Mouse (Mus musculus) E14TG2a.4 (cell line): ENCODE measurements around the gene Hist1h2ae.
"Not testable (repeated sequence)": the region's sequence is repeated elsewhere in the genome, so short reads cannot be mapped to it uniquely, and the experiment has no call there.

Source experiments
- H3K27me3 ChIP-seq: 2 replicates; pipeline ENCODE4 v1.6.1; 2014; ENCODE audit warnings: low read length, control low read depth; ENCODE audit not compliant: insufficient read depth
- H3K36me3 ChIP-seq: 2 replicates; pipeline ENCODE4 v1.6.1; 2014; ENCODE audit warnings: low read length, control low read depth; ENCODE audit not compliant: insufficient read depth
- H3K4me1 ChIP-seq: replicated peaks from 2 replicates; pipeline ENCODE4 v1.6.1; 2014; ENCODE audit warnings: low read depth, low read length, control low read depth
- H3K4me3 ChIP-seq: replicated peaks from 2 replicates; pipeline ENCODE4 v1.5.1; 2014; ENCODE audit warnings: mild to moderate bottlenecking, low read length
- H3K9me3 ChIP-seq: 2 replicates; pipeline ENCODE4 v1.6.1; 2014; ENCODE audit warnings: low read length, control low read depth
- CTCF ChIP-seq: conservative IDR thresholded peaks from 2 replicates; pipeline ENCODE4 v1.5.1; 2014; ENCODE audit warnings: low read length
- NANOG ChIP-seq: IDR thresholded peaks from 2 replicates; pipeline ENCODE4 v1.6.1; 2014; ENCODE audit warnings: borderline replicate concordance, low read length, mixed read lengths
- POU5F1 ChIP-seq: IDR thresholded peaks from 2 replicates; pipeline ENCODE4 v1.6.1; 2014; ENCODE audit warnings: low read length, borderline replicate concordance

Hist1h2ae gene

DNA sequence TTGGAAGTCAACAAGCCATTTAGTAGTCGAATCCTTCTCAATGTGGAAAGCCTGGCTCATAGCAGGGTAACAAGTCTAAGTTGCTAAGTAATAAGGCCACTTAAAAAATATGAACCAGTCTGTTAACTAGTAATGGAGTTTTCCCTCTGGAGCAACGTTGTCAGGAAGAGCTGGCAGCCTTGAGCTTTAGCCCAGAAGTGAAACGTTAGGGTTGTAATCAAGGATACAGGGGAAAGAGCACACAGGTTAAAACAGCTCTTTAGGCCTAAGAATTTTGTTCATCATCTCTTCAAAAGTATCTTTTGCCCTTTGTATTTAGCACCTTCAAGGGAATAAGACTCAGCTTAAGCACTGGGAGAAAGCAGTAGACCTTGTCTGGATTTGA is 20.3 kb downstream of the Hist1h2ae start:
- Histone ChIP-seq H3K9me3 (no peaks in the 10 kb centered on the region), H3K4me1 (peaks cover 29% of the 10 kb centered on the region), H3K36me3 (no peaks in the 10 kb centered on the region), H3K27me3 (no peaks in the 10 kb centered on the region), H3K4me3 (peak overlapping the region; percentile 75)
- TF ChIP-seq POU5F1 (no peak), CTCF (no peak)

DNA sequence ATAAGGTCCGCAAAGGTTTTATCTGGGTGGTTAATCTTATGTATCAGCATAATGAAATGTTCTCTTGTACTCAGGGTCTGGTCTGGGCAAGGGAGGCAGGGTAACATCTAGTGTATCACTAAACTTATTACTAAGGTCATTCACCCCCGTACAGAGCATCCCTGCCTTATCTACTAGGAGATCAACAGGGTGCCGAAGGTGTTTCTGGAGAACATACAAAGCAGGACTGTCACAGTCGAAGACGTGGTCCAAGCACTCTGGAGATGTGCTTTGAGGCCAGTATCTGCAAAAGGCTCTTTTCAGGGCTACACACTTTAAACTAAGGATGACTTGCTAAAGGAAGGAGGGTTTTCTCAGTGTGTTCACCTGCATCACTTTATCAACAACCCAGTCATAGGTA is 24.3 kb downstream of the Hist1h2ae start:
- no peaks in the 10 kb centered on the region for H3K27me3 ChIP-seq
- no peak overlapping the region for H3K4me3 ChIP-seq
- H3K9me3 ChIP-seq, result no peaks in the 10 kb centered on the region
- H3K36me3 ChIP-seq, result no peaks in the 10 kb centered on the region
- peaks cover 23% of the 10 kb centered on the region for H3K4me1 ChIP-seq
- TF ChIP-seq CTCF, result no peak
- no peak for TF ChIP-seq POU5F1
- TF ChIP-seq NANOG, result no peak

GRCm38 (mm10) chr13:23544787-23545120 is 26.3 kb downstream of the Hist1h2ae start:
- not testable (repeated sequence) for H3K36me3 ChIP-seq, H3K9me3 ChIP-seq, H3K27me3 ChIP-seq
- peak overlapping the region; percentile 74 for H3K4me3 ChIP-seq
- H3K4me1 ChIP-seq, result peaks cover 18% of the 10 kb centered on the region

- H3K4me3 ChIP-seq, result peak within 1 kb of the TSS; percentile 74
- TF ChIP-seq POU5F1 (no peak), NANOG (no peak), CTCF (no peak)
- H3K27me3 ChIP-seq, result no peaks in the 10 kb centered on the region
These were observed 26.8 kb downstream of the Hist1h2ae start, which contains the start of gene Hist1h3f for GRCm38 (mm10) chr13:23543965-23544786. Gene Hist1h3f, plus strand, starts transcription at chr13:23544052.

DNA sequence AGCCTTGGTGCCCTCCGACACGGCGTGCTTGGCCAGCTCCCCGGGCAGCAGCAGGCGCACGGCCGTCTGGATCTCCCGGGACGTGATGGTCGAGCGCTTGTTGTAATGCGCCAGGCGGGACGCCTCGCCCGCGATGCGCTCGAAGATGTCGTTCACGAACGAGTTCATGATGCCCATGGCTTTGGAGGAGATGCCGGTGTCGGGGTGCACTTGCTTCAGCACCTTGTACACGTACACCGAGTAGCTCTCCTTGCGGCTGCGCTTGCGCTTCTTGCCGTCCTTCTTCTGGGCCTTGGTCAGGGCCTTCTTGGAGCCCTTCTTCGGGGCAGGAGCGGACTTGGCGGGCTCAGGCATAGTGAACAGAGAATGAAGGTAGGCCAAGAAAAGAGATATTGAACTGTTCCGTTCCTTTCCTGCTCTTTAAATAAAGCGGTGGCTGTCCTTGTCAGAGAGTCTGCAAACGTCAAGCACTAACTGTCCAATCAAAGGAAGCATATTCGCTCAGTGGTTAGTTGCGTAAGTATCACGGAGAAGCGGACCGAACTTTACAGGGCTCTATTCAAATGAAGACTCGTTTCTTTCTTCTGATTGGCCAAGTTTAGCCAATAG is 27.9 kb downstream of the Hist1h2ae start, which contains the start of gene Hist1h2bh:
Gene Hist1h2bh, minus strand, starts transcription at position 394 of the 609 bp plus-strand sequence.
- not testable (repeated sequence) for H3K9me3 ChIP-seq, H3K36me3 ChIP-seq
- peaks cover 21% of the 10 kb centered on the region for H3K4me1 ChIP-seq

More at GRCm38 (mm10) chr13:23543965-23544786, 26.8 kb downstream of the Hist1h2ae start, which contains the start of gene Hist1h3f:
- Histone ChIP-seq H3K4me1 (peaks cover 18% of the 10 kb centered on the region), H3K9me3 (no peaks in the 10 kb centered on the region), H3K36me3 (no peaks in the 10 kb centered on the region)

DNA sequence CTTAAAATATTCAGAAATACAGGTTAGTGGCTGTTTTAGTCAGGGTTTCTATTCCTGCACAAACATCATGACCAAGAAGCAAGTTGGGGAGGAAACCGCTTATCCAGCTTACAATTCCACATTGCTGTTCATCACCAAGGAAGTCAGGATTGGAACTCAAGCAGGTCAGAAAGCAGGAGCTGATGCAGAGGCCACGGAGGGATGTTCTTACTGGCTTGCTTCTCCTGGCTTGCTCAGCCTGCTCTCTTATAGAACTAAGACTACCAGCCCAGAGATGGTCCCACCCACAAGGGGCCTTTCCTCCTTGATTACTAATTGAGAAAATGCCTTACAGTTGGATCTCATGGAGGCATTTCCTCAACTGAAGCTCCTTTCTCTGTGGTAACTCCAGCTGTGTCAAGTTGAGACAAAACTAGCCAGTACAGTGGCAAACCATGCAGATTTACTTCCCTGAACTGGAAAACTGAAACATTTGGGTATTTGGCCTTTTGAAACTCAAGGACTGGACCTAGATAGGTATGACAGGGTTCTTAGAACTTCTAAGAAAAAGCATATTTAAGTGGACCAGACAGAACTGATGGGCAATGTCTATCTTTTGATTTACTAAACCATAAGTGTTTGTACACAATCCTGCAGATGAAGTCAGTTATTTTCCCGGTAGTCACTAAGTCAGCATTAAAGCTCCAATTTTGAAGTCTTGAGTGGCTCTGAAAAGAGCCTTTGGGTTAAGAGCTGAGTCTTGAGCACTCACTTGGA is 28.6 kb downstream of the Hist1h2ae start:
- not testable (repeated sequence) for H3K9me3 ChIP-seq

More for the DNA sequence above, 27.9 kb downstream of the Hist1h2ae start, which contains the start of gene Hist1h2bh:
- peak within 1 kb of the TSS; percentile 74 for H3K4me3 ChIP-seq
- not testable (repeated sequence) for H3K27me3 ChIP-seq

GRCm38 (mm10) chr13:23541497-23541896 is 29.5 kb downstream of the Hist1h2ae start:
- no peaks in the 10 kb centered on the region for H3K9me3 ChIP-seq
- H3K4me1 ChIP-seq, result peaks cover 29% of the 10 kb centered on the region
- H3K36me3 ChIP-seq, result no peaks in the 10 kb centered on the region; the same call in 1 of the 2 replicates
- H3K27me3 ChIP-seq, result no peaks in the 10 kb centered on the region
- H3K4me3 ChIP-seq, result no peak overlapping the region
- TF ChIP-seq NANOG, result no peak

More for the DNA sequence above, 28.6 kb downstream of the Hist1h2ae start:
- peak overlapping the region; percentile 74 for H3K4me3 ChIP-seq
- not testable (repeated sequence) for H3K27me3 ChIP-seq, H3K36me3 ChIP-seq
- peaks cover 26% of the 10 kb centered on the region for H3K4me1 ChIP-seq

DNA sequence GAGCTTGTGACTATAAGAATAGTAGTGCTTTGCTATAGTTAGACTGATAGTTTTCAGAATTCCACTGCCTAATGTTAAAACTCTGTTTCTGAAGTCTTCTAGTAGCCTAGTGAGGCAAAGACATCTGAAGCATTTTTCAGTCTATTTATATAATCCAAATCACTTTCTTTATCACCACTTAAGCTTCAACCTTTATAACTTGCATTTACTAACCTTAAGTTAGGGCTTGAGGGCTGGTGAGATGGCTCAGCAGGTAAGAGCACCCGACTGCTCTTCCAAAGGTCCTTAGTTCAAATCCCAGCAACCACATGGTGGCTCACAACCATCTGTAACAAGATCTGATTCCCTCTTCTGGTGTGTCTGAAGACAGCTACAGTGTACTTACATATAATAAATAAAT is 31.2 kb downstream of the Hist1h2ae start:
- not testable (repeated sequence) for H3K4me3 ChIP-seq, H3K9me3 ChIP-seq, H3K36me3 ChIP-seq, H3K27me3 ChIP-seq
- peaks cover 25% of the 10 kb centered on the region for H3K4me1 ChIP-seq

- no peak for TF ChIP-seq POU5F1
- no peak for TF ChIP-seq CTCF
- no peak for TF ChIP-seq NANOG
- Histone ChIP-seq H3K27me3 (no peaks in the 10 kb centered on the region), H3K4me3 (no peak overlapping the region), H3K9me3 (no peaks in the 10 kb centered on the region), H3K36me3 (no peaks in the 10 kb centered on the region; the same call in 1 of the 2 replicates), H3K4me1 (peaks cover 24% of the 10 kb centered on the region)
These were observed 32.8 kb downstream of the Hist1h2ae start for GRCm38 (mm10) chr13:23538249-23538648.
